In genomic region chr5:113585619-113586457, GRCm38 (mm10) we compare ENCODE assay signal across 6 mouse cellular contexts.
DNase-seq lines count a peak whose midpoint lies in the region; ATAC-seq and TF ChIP-seq lines count a peak whose summit lies in the region.
"Not testable (repeated sequence)": the region's sequence is repeated elsewhere in the genome, so short reads cannot be mapped to it uniquely, and the experiment has no call there.

No protein-coding gene starts in this region.

- H3K36me3 ChIP-seq in kidney, postnatal 0 days (ENCODE audit: insufficient read depth, low read length); limb, embryonic 11.5 days (ENCODE audit: control insufficient read depth, insufficient read depth, low read length): not testable (repeated sequence)

- H3K4me3 ChIP-seq in cerebellum, adult 2 months (replicated peaks; ENCODE audit: insufficient read depth, low read depth, low read length); kidney, postnatal 0 days (replicated peaks; ENCODE audit: low read depth, low read length); limb, embryonic 11.5 days (ENCODE audit: low read depth, low read length): not testable (repeated sequence)

- H3K9ac ChIP-seq in kidney, postnatal 0 days (ENCODE audit: low read depth, low read length); limb, embryonic 11.5 days (ENCODE audit: low read length): not testable (repeated sequence)

- not testable (repeated sequence) for H3K4me2 ChIP-seq in kidney, postnatal 0 days (ENCODE audit: low read length); limb, embryonic 11.5 days (ENCODE audit: low read depth, severe bottlenecking)

- H3K4me1 ChIP-seq in cerebellum, adult 2 months (ENCODE audit: control insufficient read depth, insufficient read depth, low read length), result peaks cover 21% of the 10 kb centered on the region
- H3K4me1 ChIP-seq in kidney, postnatal 0 days (replicated peaks; ENCODE audit: insufficient read depth, low read length), result not testable (repeated sequence)
- peaks cover 24% of the 10 kb centered on the region for H3K4me1 ChIP-seq in limb, embryonic 11.5 days (ENCODE audit: control insufficient read depth, insufficient read depth, low read length)

- not testable (repeated sequence) for H3K9me3 ChIP-seq in kidney, postnatal 0 days (replicated peaks; ENCODE audit: low read length); limb, embryonic 11.5 days (ENCODE audit: control insufficient read depth, low read length)

- 80% methylated on average over 17 of the region's 17 CpGs for WGBS in cerebellum, adult 2 months
- 48% methylated on average over 17 of the region's 17 CpGs for WGBS in kidney, postnatal 0 days
- 69% methylated on average over 17 of the region's 17 CpGs for WGBS in limb, embryonic 11.5 days

- 0 out of 2 replicates have a peak, but pooled peaks have one; percentile 40 for ATAC-seq in kidney, postnatal 0 days (replicated peaks; ENCODE audit: low FRiP score, low read depth)
- ATAC-seq in limb, embryonic 11.5 days (ENCODE audit: insufficient number of reproducible peaks, low FRiP score, low TSS enrichment, low read depth), result not testable (repeated sequence)

- TF ChIP-seq POLR2A in cerebellum, adult 2 months (IDR thresholded peaks at IDR 0.05; ENCODE audit: borderline replicate concordance, insufficient read depth, low read length), result not testable (repeated sequence)

- DNase-seq in ES-CJ7 (ENCODE audit: low read depth, low spot score), result peak; percentile 80
- DNase-seq in cerebellum, adult 2 months; kidney, postnatal 0 days (ENCODE audit: low spot score); limb, embryonic 11.5 days (ENCODE audit: low spot score): not testable (repeated sequence)
- DNase-seq in kidney, adult 11 months, result peak; percentile 29
- peak; percentile 48 for DNase-seq in kidney, adult 9 months

- not testable (repeated sequence) for H3K27me3 ChIP-seq in cerebellum, adult 2 months (ENCODE audit: control insufficient read depth, insufficient read depth, low read length); kidney, postnatal 0 days (ENCODE audit: insufficient read depth, low read length); limb, embryonic 11.5 days (ENCODE audit: control insufficient read depth, insufficient read depth, low read length)

- peak overlapping the region; percentile 65 for H3K27ac ChIP-seq in cerebellum, adult 2 months (ENCODE audit: insufficient read depth, low read length)
- H3K27ac ChIP-seq in kidney, postnatal 0 days, result peak overlapping the region; percentile 26; the same call in 1 of the 2 replicates
- H3K27ac ChIP-seq in limb, embryonic 11.5 days (replicated peaks; ENCODE audit: low read depth, low read length), result peak overlapping the region; percentile 43; the same call in 1 of the 2 replicates

- not testable (repeated sequence) for TF ChIP-seq CTCF in cerebellum, adult 2 months (IDR thresholded peaks at IDR 0.05; ENCODE audit: borderline replicate concordance, insufficient read depth, low read depth, low read length); kidney, postnatal 0 days (IDR thresholded peaks at IDR 0.05; ENCODE audit: low read depth)
